Mouse (Mus musculus) spleen, postnatal 14 days (tissue): ENCODE data around the gene Catsper2.

Source experiments
- DNase-seq, 2 experiments: peaks; one replicate each; pipeline ENCODE4 v3.0.0; 2021 to 2022; ENCODE audit warnings: low spot score in 2 of 2

The Catsper2 gene

GRCm38 (mm10) chr2:121354378-121354777, 59.2 kb downstream of the Catsper2 start:
- DNase-seq: no peak

DNA sequence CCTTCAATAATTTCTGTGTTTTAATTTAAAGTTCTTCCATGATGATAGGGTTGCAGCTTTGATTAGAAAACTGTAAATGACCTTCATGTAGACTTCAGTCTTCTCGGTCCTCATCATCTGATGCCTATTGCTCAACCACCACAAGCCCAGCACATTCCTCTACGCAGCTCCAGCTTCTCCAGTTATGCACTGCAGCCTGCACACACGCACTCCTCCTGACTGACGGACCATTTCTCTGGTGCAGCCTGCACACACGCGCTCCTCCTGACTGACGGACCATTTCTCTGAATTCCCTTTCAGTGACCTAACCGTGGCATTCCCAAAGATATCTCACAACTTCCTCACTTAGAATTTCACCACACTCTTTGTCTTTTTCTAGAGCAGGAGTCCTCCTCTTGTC, 60.4 kb downstream of the Catsper2 start:
- no peak for DNase-seq
